Mouse (Mus musculus) C2C12 (cell line): ENCODE measurements at regions not wholly inside any gene's neighbourhood (a gene's known extent, or its start where the extent isn't known, plus 50 kb on each side); places are given as distances from the start of the nearest gene placed in this dataset.

Experiments used
- CTCF ChIP-seq: IDR thresholded peaks from one replicate; pipeline ENCODE4 v1.5.1; 2011; ENCODE audit not compliant: control insufficient read depth, insufficient read depth, insufficient read length
- FOSL1 ChIP-seq: IDR thresholded peaks from one replicate; pipeline ENCODE4 v1.8.0; 2011; ENCODE audit warnings: mild to moderate bottlenecking, low read length; ENCODE audit not compliant: poor library complexity, insufficient read depth, severe bottlenecking
- MAX ChIP-seq: IDR thresholded peaks from one replicate; pipeline ENCODE4 v1.6.1; 2011; ENCODE audit warnings: mild to moderate bottlenecking, control low read depth
- MYOD1 ChIP-seq: IDR thresholded peaks from one replicate; pipeline ENCODE4 v1.6.1; 2011; ENCODE audit warnings: low read depth; ENCODE audit not compliant: control insufficient read depth, insufficient read length

- TF ChIP-seq CTCF (no peak), MAX (no peak), FOSL1 (no peak), MYOD1 (no peak)
Measured at GRCm38 (mm10) chr13:102174431-102174830, 406.4 kb upstream of the Pik3r1 start.
